In genomic region chr4:55874875-55875274, GRCm38 (mm10) we compare ENCODE assay signal across 23 mouse cellular contexts.
DNase-seq lines count a peak whose midpoint lies in the region; ATAC-seq lines count a peak whose summit lies in the region.
"Had no signal": no experiment of that assay in that cellular context is flagged by ENCODE, and none has a peak within 500 bp of the region (broad histone marks: within the 10 kb centered on the region; RNA-seq: fewer than 3 reads in every experiment).

No protein-coding gene starts in this region.

- WGBS in hindbrain, embryonic 16.5 days, result 73% methylated on average over 7 of the region's 7 CpGs
- WGBS in hindbrain, embryonic 13.5 days, result 84% methylated on average over 7 of the region's 7 CpGs
- WGBS in limb, embryonic 15.5 days, result 48% methylated on average over 7 of the region's 7 CpGs
- 79% methylated on average over 7 of the region's 7 CpGs for WGBS in limb, embryonic 10.5 days

- no peaks in the 10 kb centered on the region for H3K36me3 ChIP-seq in hindbrain, embryonic 16.5 days (ENCODE audit: control insufficient read depth, insufficient read depth, low read length)
- H3K36me3 ChIP-seq in hindbrain, embryonic 13.5 days, result no peaks in the 10 kb centered on the region
- H3K36me3 ChIP-seq in limb, embryonic 15.5 days, result no peaks in the 10 kb centered on the region
- no peaks in the 10 kb centered on the region for H3K36me3 ChIP-seq in limb, embryonic 10.5 days
- H3K36me3 ChIP-seq: embryonic facial prominence, embryonic 12.5 days; forebrain, embryonic 15.5 days; heart, embryonic 13.5 days; intestine, embryonic 15.5 days; liver, embryonic 13.5 days; lung, embryonic 15.5 days; midbrain, embryonic 15.5 days had no signal

- H3K4me3 ChIP-seq in hindbrain, embryonic 16.5 days (ENCODE audit: low read length), result no peak overlapping the region
- no peak overlapping the region for H3K4me3 ChIP-seq in hindbrain, embryonic 13.5 days
- no peak overlapping the region for H3K4me3 ChIP-seq in limb, embryonic 15.5 days
- no peak overlapping the region for H3K4me3 ChIP-seq in limb, embryonic 10.5 days
- H3K4me3 ChIP-seq: embryonic facial prominence, embryonic 12.5 days; erythroblast, embryonic 14.5 days; forebrain, embryonic 15.5 days; heart, embryonic 13.5 days; intestine, embryonic 15.5 days; layer of hippocampus, adult 2 months; liver, embryonic 13.5 days; lung, embryonic 15.5 days; midbrain, embryonic 15.5 days; myocyte had no signal

- ATAC-seq in hindbrain, embryonic 16.5 days, result 0 out of 2 replicates have a peak, but pooled peaks have one; percentile 9
- no peak for ATAC-seq in hindbrain, embryonic 13.5 days (ENCODE audit: low FRiP score)
- no peak for ATAC-seq in limb, embryonic 15.5 days (ENCODE audit: insufficient number of reproducible peaks, low FRiP score, low TSS enrichment, low read depth)
- ATAC-seq: CD4-positive, CD25-positive, alpha-beta regulatory T cell, adult 4 months; intestine, embryonic 15.5 days; midbrain, embryonic 15.5 days; Patski had no signal

- no peaks in the 10 kb centered on the region for H3K4me1 ChIP-seq in hindbrain, embryonic 16.5 days (ENCODE audit: control insufficient read depth, insufficient read depth, low read depth, low read length)
- H3K4me1 ChIP-seq in hindbrain, embryonic 13.5 days (replicated peaks), result no peaks in the 10 kb centered on the region
- peaks cover 8% of the 10 kb centered on the region for H3K4me1 ChIP-seq in limb, embryonic 15.5 days
- H3K4me1 ChIP-seq in limb, embryonic 10.5 days, result no peaks in the 10 kb centered on the region
- H3K4me1 ChIP-seq: embryonic facial prominence, embryonic 12.5 days; heart, embryonic 13.5 days; intestine, embryonic 15.5 days; liver, embryonic 13.5 days; lung, embryonic 15.5 days; midbrain, embryonic 15.5 days had no signal

- no peaks in the 10 kb centered on the region for H3K27me3 ChIP-seq in hindbrain, embryonic 16.5 days (replicated peaks; ENCODE audit: control insufficient read depth, insufficient read depth, low read length)
- H3K27me3 ChIP-seq in hindbrain, embryonic 13.5 days, result no peaks in the 10 kb centered on the region
- H3K27me3 ChIP-seq in limb, embryonic 15.5 days, result no peaks in the 10 kb centered on the region
- H3K27me3 ChIP-seq in limb, embryonic 10.5 days (ENCODE audit: low read depth, poor library complexity, severe bottlenecking), result no peaks in the 10 kb centered on the region
- H3K27me3 ChIP-seq: embryonic facial prominence, embryonic 12.5 days; forebrain, embryonic 15.5 days; heart, embryonic 13.5 days; intestine, embryonic 15.5 days; liver, embryonic 13.5 days; lung, embryonic 15.5 days; midbrain, embryonic 15.5 days; Patski had no signal

- H3K4me2 ChIP-seq in hindbrain, embryonic 16.5 days (ENCODE audit: low read length), result no peak overlapping the region
- no peak overlapping the region for H3K4me2 ChIP-seq in hindbrain, embryonic 13.5 days
- no peak overlapping the region for H3K4me2 ChIP-seq in limb, embryonic 15.5 days
- H3K4me2 ChIP-seq: embryonic facial prominence, embryonic 12.5 days; forebrain, embryonic 15.5 days; heart, embryonic 13.5 days; hindbrain, embryonic 14.5 days; intestine, embryonic 15.5 days; liver, embryonic 13.5 days; lung, embryonic 15.5 days; midbrain, embryonic 15.5 days had no signal

- no peak overlapping the region for H3K27ac ChIP-seq in hindbrain, embryonic 16.5 days (ENCODE audit: low read depth, low read length)
- H3K27ac ChIP-seq in hindbrain, embryonic 13.5 days, result no peak overlapping the region
- 0 out of 2 replicates have a peak overlapping the region, but pooled peaks have one; percentile 22 for H3K27ac ChIP-seq in limb, embryonic 15.5 days
- no peak overlapping the region for H3K27ac ChIP-seq in limb, embryonic 10.5 days
- H3K27ac ChIP-seq: embryonic facial prominence, embryonic 12.5 days; forebrain, embryonic 15.5 days; heart, embryonic 13.5 days; hindbrain, embryonic 14.5 days; intestine, embryonic 15.5 days; layer of hippocampus, adult 2 months; liver, embryonic 13.5 days; lung, embryonic 15.5 days; midbrain, embryonic 15.5 days had no signal

- DNase-seq in cerebellum, postnatal 10 days, result peak; percentile 71 to 76
- no peak for DNase-seq in cerebellum, adult 9-11 months
- no peak for DNase-seq in limb, embryonic 10.5 days (ENCODE audit: low spot score)
- DNase-seq in kidney, postnatal 4 days, result peak; percentile 13 to 17
- DNase-seq in liver, result no peak
- DNase-seq: cerebellum, adult 11 months; liver, embryonic 13.5 days; thymus, postnatal 14 days had no signal

- no peak overlapping the region for H3K9ac ChIP-seq in hindbrain, embryonic 16.5 days (ENCODE audit: low read depth, low read length)
- no peak overlapping the region for H3K9ac ChIP-seq in hindbrain, embryonic 13.5 days
- no peak overlapping the region for H3K9ac ChIP-seq in limb, embryonic 15.5 days
- H3K9ac ChIP-seq: embryonic facial prominence, embryonic 12.5 days; forebrain, embryonic 15.5 days; heart, embryonic 13.5 days; hindbrain, embryonic 14.5 days; intestine, embryonic 15.5 days; liver, embryonic 13.5 days; lung, embryonic 15.5 days; midbrain, embryonic 15.5 days had no signal

- no peaks in the 10 kb centered on the region for H3K9me3 ChIP-seq in hindbrain, embryonic 16.5 days (ENCODE audit: control insufficient read depth, low read length)
- no peaks in the 10 kb centered on the region for H3K9me3 ChIP-seq in hindbrain, embryonic 13.5 days
- H3K9me3 ChIP-seq in limb, embryonic 15.5 days, result no peaks in the 10 kb centered on the region
- H3K9me3 ChIP-seq in limb, embryonic 10.5 days (replicated peaks), result no peaks in the 10 kb centered on the region
- H3K9me3 ChIP-seq: embryonic facial prominence, embryonic 12.5 days; forebrain, embryonic 15.5 days; heart, embryonic 13.5 days; intestine, embryonic 15.5 days; liver, embryonic 13.5 days; lung, embryonic 15.5 days; midbrain, embryonic 15.5 days had no signal

Comparison
In these comparisons a context has a peak if more than half of its experiments do, and no peak if none do; other contexts are left out.
1. DNase-seq: peak in cerebellum, postnatal 10 days (2 of 2) and kidney, postnatal 4 days (2 of 2); none in cerebellum, adult 9-11 months (single experiment), limb, embryonic 10.5 days (single experiment) and liver (single experiment).